Mouse (Mus musculus): ENCODE measurements around the gene Dapk2.
"Not testable (repeated sequence)": the region's sequence is repeated elsewhere in the genome, so short reads cannot be mapped to it uniquely, and the experiment has no call there.

The Dapk2 gene

DNA sequence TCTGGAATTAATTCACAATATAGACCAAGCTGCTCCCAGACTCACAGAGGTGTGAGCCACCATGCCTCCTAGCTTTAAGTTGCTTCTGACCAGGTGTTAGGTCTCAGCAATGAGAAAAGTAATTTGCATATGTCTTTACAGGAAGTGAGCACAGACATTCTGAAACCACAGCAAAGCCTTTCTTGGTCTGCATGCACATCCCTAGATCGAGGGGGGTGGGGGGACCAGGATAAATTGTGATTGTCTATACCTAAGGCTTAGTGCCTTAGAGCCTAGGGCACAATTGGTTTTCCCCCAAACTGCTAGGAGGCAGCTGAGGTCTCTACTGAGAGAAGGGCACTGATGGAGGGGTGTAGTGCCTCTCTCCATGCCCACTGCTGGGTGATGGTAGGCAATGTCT is 122.5 kb downstream of the Dapk2 start:
- no peak for DNase-seq

DNA sequence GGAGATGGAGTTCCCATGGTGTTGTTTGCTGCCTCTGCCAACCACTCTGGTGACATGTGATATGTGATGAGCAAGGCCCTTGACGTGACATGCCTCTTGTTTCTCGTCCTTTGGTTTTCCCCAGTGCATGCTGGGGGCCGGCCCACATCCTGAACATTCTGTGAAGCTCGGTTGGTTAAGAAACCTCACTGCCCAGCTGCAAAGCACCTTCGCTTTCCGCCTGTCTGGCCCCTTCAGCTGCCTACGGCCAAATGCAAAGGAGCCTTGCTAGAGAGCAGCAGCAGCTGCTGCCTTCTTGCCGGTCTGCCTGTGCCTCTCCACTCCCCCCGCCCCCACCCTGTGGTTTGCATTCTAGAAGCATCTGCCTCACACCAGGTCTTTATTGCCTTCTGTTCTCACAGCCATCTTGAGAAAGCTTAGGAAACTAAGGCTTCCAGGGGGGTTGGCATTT is 123.5 kb downstream of the Dapk2 start:
- DNase-seq, result peak in 1 of 2 experiments; percentile 41

DNA sequence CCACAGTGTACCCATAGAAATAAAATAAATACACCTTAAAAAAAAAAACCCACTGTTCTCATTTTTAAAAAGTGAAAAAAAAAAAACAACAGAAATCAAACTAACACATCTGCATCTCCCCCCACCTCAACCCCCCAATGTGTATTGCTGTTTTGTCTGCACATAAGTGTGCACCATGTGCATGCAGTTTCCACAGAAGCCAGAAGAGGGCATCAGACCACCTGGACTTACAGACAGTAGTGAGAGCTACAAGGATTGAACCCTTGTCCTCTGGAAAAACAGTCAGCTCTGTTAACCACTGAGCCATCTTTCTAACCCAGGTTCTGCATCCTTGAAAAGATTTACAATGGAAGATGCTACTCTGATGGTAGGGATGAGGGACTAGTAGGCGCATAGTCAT is 124.6 kb downstream of the Dapk2 start:
- DNase-seq, result no peak

DNA sequence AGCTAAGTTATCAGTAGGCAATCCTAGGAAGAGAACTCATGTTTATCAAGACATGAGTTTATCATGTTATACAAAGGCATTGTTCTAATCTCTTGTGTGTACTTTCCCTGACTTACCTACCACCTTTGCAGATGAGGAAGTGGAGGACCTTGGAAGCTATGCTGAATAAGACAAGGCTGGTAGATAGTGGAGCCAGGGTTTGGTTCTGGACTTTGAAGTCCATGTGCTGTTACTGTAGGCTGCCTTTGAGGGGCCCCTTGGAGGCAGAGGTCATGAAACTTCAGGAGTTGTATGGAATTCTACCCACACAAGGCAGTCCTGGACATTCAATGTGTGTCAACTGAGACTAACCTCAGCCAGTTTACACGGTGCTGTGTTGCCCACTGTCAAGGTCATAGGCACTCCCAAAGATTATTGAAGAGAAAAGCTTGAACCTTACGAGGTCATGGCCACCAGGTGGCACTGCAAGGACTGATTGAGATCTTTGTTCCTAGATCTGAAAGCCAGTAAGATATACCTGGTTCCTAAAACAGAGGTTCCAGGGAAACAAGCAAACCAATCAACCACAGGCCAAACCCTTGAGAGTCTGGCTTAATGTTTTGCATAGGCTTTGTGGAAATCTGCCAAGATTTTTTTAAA is 125.7 kb downstream of the Dapk2 start:
- DNase-seq, result peak; percentile 69 to 77

DNA sequence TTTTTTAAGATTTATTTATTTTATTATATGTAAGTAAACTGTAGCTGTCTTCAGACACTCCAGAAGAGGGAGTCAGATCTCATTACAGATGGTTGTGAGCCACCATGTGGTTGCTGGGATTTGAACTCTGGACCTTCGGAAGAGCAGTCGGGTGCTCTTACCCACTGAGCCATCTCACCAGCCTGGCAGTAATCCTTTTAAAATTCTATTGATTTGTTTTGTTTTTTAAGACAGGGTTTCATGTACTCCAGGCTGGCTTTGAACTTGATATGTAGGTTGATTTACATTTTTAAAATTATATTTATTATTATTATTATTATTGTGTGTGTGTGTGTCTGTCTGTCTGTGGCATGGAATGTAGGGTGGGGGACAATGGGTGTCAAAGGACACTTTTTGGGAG is 127.2 kb downstream of the Dapk2 start:
- DNase-seq, result not testable (repeated sequence)

DNA sequence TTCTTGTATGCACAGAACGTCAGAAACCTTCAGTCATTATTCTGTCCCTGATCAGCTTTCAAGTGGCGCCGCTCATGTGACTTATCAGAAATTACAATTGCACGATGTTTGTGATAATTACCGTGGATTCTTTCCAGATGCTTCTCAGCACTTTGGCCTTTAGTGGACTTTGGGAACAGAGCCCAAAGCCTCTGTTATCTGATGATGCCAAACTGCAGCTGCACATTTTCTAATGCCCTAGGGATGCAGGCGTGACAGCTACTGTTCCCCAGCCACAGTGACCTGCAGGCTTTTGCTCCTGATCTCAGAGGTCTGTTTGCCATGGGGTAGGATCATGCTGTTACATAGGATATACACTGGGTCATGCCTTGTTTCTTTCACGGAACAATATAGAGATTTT is 127.9 kb downstream of the Dapk2 start:
- no peak for DNase-seq

DNA sequence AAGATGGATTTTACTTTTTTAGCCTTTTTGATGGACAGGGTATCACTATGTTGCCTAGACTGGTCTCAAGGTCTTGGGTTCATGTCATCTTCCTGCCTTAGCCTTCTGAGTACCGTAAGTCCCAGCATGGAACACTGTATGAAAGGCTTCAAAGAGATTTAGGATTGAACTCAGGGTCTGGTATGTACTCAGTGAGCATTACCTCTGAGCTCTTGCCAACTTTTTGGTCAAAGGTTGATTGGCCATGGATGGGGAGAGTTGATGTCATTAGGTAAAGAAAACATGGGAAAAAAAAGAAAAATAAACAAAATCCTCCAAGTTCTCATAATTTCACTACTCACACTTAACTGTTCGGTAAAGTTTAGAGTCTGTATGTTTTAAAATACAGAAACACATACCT is 132.7 kb downstream of the Dapk2 start:
- no peak for DNase-seq

DNA sequence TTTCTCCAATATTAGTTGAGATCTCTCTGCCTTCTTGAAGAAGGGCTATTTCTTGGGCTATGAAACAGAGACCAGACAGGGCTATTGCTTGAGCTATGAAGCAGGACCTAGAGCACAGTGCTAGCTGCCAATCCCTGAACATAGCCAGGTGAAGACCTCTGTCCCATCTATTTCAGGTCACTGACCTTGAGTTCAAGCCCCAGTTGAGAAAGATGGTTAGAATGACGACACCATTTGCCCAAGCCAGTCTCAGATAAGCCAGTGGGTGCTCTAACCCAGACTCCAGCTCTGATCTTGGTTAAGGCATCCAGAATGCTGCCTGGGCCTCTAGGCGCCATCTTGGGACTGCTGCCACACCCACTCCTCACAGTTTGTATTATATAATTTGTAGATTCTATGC is 135.3 kb downstream of the Dapk2 start:
- DNase-seq, result no peak

DNA sequence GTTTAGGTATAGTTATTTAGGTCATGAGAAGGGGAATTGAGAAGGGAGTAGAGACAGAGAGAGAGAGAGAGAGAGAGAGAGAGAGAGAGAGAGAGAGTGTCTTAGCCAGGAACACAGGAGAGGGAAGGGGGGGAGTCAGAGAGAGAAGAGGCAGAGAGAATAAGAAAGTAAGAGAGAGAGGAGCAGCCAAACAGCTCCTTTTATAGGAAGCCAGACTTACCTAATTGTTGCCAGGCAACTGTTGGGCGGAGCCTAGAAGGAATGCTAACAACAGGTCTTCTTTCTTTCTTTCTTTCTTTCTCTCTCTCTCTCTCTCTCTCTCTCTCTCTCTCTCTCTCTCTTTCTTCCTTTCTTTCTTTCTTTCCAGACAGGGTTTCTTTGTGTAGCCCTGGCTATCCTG is 136.2 kb downstream of the Dapk2 start:
- DNase-seq, result peak in 1 of 2 experiments; percentile 17

DNA sequence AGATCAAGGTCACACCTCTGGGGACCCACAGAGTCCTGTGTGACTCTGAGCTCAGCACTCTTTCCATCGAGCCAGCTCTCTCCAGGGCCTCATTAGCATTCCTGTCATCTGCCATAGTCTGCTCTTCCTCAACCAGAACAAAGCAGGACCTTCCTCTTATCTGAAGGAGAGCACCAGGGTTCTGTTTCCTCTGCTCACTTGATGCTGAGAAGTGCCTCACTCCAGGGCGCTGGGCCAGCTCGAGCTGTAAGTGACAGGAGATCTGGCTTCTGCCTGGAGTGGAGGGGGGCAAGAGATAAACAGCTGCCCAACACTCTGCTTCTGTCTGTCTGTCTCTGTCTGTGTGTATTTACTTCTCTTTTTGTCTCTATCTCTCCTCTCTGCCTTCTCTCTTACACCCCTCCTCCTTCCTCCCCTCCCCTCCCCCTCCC is 137.0 kb downstream of the Dapk2 start:
- no peak for DNase-seq

DNA sequence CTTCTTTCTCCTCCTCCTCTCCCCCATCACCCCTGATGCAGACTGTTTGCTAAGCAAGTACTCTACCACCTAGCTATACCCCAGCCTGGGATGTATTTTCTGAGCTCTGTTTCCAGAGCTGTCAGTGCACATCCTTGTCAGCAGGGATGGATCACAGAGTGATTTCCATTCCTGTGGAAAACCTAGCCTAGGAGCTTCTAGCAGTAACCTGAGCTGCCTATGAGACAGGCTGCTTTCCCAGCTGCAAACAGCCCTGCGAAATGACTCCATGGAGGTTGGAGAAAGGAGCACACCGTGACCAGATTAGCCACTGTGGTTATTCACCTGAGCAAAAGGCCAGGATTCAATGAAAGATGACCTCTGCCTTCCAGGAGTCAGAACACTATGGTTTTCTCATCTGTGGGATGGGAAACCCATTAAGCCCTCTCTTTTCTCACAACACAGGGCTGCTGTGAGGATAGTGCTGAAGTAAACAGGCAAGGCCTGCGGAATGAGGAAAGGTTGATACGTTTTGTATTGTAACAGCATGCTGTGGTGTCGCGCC is 137.6 kb downstream of the Dapk2 start:
- no peak for DNase-seq

DNA sequence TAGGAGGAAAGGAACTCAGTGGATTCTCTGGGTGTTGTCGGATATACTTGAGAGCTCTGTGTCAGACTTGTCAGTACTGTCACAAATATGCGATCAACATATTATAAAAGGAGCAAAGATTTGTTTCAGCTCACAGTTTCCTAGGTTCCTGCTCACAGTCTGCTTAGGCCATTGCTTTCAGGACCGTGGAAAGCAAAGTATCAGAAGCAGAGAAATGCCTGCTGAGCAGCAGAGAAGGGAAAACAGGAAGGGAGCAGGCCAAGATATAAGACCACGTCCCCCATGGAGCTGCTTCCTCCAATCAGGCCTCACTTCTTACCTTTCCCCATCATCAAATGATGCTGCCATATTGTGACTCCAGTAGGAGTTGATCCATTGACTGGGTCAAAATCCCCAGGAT is 140.8 kb downstream of the Dapk2 start:
- DNase-seq, result no peak

DNA sequence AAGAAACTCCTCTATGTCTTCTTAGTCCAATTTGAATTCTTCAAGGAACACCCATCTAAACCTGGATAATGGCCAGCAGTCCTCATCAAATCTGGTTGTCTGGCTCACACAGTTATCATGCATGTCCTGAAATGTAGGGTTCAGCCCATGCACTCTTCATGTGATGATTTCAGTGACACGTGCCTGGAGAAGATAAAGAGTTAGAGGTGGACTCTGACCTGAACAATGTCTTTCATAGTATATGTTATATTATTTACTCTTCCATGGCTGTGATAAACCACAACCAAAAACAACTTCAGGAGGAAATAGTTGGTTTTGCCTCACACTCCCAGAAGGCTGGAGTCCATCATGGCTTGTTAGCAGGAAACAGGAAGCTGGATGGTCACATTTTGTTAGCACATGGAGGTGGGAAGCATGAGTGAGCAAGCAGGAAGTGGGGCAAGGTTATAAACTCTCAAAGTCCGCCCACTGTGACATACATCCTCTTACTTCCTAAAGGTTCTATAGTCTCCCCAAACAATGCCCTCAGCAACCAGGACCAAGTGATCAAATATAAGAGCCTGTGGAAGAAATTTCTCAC is 142.5 kb downstream of the Dapk2 start:
- no peak for DNase-seq

DNA sequence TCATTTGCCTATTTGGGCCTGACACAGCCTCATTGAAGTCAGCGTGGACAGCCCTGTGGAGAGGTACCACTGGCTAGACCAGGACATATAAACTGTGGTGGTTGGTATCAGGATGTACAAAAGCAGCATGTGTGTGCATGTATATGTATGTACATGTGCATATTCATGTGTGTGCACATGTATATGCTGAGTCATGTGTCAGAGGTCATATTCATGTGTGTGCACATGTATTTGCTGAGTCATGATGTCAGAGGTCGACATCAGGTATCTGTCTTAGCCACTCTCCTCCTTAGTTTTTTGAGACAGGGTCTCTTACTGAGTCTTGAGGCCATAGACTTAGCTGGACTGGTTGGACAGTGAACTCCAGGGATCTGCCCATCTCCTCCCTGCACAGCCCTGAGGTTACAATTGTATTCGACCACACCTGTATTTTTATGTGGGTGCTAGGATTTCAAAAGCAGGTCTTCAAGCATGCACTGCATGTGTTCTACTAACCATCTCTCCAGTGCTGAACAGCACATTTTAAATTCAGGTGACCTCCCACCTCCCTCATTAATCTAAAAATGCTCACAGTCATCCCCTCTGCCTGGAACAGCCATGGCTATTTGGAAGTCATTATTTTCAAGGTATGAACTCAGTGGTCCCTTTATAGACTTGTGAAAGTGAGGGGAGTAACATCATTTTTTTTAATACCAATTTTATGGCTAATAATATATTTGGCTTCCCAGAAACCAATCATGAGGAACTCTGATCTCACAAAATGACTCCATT is 146.5 kb downstream of the Dapk2 start:
- no peak for DNase-seq

DNA sequence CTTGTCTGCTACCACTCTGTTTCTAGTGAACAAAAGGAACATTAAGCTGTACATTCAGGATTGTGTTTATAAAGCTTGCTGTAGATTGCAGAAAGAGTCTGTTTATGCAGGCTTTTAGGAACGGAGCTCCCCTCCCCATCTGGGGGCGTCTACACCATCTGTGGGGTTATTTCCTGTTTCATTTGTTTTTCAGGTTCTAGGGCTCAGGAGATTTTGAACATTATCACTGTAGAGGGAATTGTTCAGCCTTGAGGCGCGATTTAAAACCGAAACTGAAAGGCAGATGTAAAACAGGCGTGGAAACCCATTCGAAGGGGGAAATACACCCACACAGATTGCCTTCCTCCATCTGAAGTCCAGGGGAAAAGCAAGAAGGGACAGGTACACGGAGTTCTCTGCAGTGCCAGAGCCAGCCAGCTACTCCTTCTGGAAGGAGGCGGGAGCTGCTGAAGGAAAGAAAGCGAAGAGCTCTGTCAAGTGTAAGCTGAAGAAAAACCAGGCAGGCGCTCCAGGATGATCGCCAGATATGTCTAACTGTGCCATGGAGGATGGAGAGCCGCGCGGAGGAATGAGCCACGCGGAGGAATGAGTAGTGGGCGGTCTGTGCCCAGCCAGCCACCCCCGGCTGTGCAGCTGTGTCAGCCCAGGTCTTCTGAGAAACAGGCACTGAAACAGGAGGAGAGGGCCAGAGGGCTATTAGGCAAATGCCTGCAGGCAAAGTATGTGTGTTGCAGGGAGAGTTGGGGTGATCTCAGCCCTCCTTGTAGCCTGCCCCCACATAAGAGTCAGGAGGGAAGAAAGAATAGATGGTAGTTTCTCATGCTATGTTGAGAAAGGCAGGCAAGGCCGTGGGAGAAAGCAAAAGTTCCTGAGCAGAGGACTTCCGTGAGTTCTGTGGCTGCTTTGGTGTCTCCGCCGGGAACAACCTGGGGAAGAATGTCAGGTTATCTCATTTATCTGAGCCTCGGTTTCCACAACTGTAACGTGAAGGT is 147.4 kb downstream of the Dapk2 start:
- peak; percentile 23 to 35 for DNase-seq

DNA sequence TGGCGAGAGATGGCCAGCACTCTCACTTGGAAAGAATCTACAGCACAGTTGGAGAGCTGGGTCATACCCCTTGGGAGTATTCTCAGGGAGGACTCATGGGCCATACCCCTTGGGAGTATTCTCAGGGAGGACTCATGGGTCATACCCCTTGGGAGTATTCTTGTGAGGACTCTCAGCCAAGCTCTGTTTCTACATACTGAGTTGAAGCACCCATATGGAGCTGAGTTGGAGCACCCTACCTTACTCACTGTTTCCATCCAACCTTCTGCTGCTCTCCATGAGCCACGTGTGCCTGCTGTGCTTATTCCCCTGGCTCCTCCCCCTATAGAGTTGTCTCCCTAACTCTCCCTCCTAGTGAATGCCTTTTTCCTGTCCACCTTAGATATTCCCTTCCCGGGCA is 148.4 kb downstream of the Dapk2 start:
- no peak for DNase-seq

DNA sequence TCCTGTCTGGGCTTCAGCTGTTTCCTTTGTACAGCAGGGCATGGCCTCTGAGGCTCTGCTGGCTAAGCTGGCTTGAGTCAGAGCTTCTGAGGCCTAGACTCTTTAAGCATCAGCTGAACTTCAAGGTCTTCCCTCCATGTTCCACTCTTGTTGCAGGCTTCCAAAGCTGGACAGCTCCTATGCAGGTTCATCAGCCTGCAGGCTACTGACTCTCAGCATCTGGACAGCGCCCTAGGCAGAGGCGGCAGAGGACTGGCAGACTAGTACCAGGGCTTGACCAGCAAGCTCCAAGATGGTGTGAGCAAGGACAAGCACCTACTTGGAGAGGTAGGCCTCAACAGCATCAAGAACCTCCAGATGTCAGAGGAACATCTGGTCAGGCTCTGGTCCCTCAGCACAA is 149.3 kb downstream of the Dapk2 start:
- DNase-seq, result peak in 1 of 2 experiments; percentile 17

DNA sequence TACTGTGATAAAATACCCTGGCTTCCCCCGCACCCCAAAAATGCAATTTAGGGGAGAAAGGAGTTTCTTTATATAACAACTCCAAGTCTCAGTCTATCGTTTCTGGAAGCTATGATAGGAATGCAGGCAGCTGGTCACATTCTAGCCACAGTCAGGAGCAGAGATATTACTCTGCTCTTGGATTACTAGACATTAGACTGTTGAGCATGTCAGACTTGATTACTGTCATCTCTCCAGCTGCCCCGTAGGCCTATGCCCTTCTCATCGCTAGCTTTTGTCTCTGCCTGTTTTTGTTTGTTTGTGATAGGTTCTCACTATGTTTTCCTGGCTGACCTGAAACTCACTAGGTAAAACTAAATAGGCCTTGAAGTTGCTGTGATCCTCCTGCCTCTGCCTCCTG is 150.7 kb downstream of the Dapk2 start:
- DNase-seq, result no peak

DNA sequence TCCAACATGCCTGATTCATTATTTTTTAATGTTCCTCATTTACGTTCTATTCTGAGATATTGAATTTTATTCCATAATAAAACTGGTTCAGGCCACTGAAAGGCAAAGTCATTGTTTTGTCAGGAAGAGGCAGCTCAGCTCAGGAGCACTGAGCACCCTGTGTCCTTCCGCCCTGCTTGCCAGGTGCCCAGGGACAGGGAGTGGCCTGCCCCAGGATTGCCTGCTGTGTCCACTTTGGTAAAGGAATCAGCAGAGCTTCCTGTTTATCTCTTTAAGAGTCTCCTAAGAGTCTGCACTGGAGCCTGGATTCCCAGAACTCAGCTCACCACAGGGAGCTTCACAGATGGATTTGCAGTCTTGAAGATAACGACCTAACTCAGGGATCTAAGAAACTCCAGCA is 153.4 kb downstream of the Dapk2 start:
- DNase-seq, result peak in 1 of 2 experiments; percentile 24

DNA sequence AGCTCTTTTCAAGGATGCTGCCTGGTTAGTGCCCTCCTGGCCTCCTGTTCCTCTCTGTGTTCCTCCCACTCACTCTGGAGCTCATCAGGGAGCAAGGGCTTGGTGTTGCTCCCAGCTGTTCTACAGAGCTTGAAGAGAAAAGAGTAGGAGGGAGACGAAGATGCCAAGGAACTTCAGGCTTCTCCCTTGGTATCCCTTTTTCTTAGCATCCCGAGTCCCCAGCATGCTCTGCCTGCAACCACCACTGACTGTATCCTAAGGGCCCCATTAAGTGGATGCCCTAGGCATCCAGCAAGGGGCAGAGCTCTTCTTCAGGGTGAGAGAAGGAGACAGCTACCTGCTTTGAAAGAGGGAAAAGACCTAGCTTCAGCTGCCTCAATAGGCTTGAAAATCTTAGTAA is 158.6 kb downstream of the Dapk2 start:
- no peak for DNase-seq

Data from lung, adult 18-20 months (tissue).